Mouse (Mus musculus): Measurements from ENCODE around the gene Akap7.

DNA sequence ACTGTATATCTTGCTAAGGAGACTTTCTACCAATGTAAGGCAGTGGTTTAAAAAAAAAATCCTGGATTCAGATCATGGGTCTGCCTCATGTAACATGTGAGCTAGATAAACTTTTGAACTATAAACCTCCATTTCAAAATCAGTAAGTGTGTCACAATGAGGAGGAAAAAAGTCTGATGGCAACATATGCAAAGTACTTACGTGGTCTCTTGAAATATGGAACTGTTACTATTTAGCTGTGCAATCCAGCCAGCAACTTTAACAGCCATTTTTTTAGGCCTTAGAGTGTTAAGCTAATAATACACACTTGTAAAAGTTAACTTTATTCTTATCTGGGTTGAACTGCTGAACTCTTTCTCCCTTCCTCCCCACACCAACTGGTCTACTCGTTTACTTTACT, 181.6 kb downstream of the Akap7 start:
- TF ChIP-seq CTCF (IDR thresholded peaks at IDR 0.05; ENCODE audit: control insufficient read depth, insufficient read depth, insufficient replicate concordance, low read depth, low read length) (no peak), POLR2A (IDR thresholded peaks at IDR 0.05; ENCODE audit: control insufficient read depth, low read depth, low read length) (no peak)

Data from testis, adult 2 months (tissue).